Mouse (Mus musculus): ENCODE results near the gene Gm12166.

Gene Gm12166

GRCm38 (mm10) chr11:46073061-46073849 lies 21.1 kb upstream of the Gm12166 start:
- DNase-seq (ENCODE audit: low spot score), result no peak

GRCm38 (mm10) chr11:46072466-46073060 lies 20.4 kb upstream of the Gm12166 start:
- no peak for DNase-seq (ENCODE audit: low spot score)

GRCm38 (mm10) chr11:46070789-46071188 lies 18.7 kb upstream of the Gm12166 start:
- no peak for DNase-seq (ENCODE audit: low spot score)

GRCm38 (mm10) chr11:46070161-46070560 lies 18.0 kb upstream of the Gm12166 start:
- DNase-seq (ENCODE audit: low spot score), result no peak

- DNase-seq (ENCODE audit: low spot score), result no peak
Observed at GRCm38 (mm10) chr11:46069408-46070003, 17.4 kb upstream of the Gm12166 start.

GRCm38 (mm10) chr11:46068756-46069407 lies 16.8 kb upstream of the Gm12166 start:
- DNase-seq (ENCODE audit: low spot score), result no peak

- no peak for DNase-seq (ENCODE audit: low spot score)
Observed at GRCm38 (mm10) chr11:46067371-46068060, 15.4 kb upstream of the Gm12166 start.

- no peak for DNase-seq (ENCODE audit: low spot score)
Observed at GRCm38 (mm10) chr11:46065201-46066011, 13.3 kb upstream of the Gm12166 start.

- no peak for DNase-seq (ENCODE audit: low spot score)
Observed at GRCm38 (mm10) chr11:46064767-46065166, 12.6 kb upstream of the Gm12166 start.

GRCm38 (mm10) chr11:46062993-46063731 lies 11.0 kb upstream of the Gm12166 start:
- DNase-seq (ENCODE audit: low spot score), result no peak

GRCm38 (mm10) chr11:46062569-46062968 lies 10.4 kb upstream of the Gm12166 start:
- DNase-seq (ENCODE audit: low spot score), result no peak

- DNase-seq (ENCODE audit: low spot score), result no peak
Observed at GRCm38 (mm10) chr11:46061776-46062445, 9.8 kb upstream of the Gm12166 start.

- no peak for DNase-seq (ENCODE audit: low spot score)
Observed at GRCm38 (mm10) chr11:46060651-46061020, 8.5 kb upstream of the Gm12166 start.

- DNase-seq (ENCODE audit: low spot score), result no peak
Observed at GRCm38 (mm10) chr11:46059887-46060650, 7.9 kb upstream of the Gm12166 start.

GRCm38 (mm10) chr11:46058916-46059315 lies 6.8 kb upstream of the Gm12166 start:
- DNase-seq (ENCODE audit: low spot score), result no peak

- no peak for DNase-seq (ENCODE audit: low spot score)
Observed at GRCm38 (mm10) chr11:46058011-46058410, 5.9 kb upstream of the Gm12166 start.

- no peak for DNase-seq (ENCODE audit: low spot score)
Observed at GRCm38 (mm10) chr11:46056770-46057411, 4.8 kb upstream of the Gm12166 start.

GRCm38 (mm10) chr11:46055896-46056769 lies 4.0 kb upstream of the Gm12166 start, which contains the start of gene Adam19:
Gene Adam19, plus strand, starts transcription at chr11:46055992.
- DNase-seq (ENCODE audit: low spot score), result no peak

All from urinary bladder, postnatal 10 days (tissue).